Mouse (Mus musculus) spleen, adult 2 months (tissue): ENCODE data around the gene Nxph4.

ENCODE experiments used
- CTCF ChIP-seq: fragments of 200-500 bp; IDR thresholded peaks from 2 replicates; pipeline ENCODE4 v1.5.1; 2011; ENCODE audit warnings: mild to moderate bottlenecking, inconsistent platforms; ENCODE audit not compliant: insufficient read depth, insufficient read length, insufficient replicate concordance; ENCODE audit errors: extremely low read depth
- POLR2A ChIP-seq: fragments of 200-500 bp; IDR thresholded peaks from 2 replicates; pipeline ENCODE4 v1.6.1; 2011; ENCODE audit warnings: low read depth, low read length, inconsistent platforms

DNA sequence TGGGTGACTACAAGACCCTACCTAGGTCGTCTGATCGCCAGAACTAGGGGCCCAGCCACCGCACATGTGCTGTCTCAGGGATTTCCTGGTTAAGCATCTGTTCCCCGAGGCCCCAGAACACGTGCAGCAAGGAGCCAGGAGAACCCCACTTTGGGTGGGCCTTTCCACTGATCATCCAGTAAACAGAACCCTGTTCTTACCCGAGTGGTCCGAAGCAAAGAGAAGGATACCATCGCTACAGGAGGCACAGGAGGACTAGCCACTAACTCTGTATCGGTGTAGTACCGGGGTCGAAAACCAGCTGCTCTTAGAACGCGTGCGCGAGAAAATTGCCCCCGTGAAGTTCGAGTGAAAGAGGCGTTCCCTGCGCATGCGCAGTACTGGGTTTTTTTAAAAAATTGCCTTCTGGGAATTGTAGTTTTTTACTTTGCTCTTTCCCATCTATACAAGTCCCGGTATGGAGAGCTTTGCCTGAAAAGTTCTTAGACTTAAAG is 12.2 kb downstream of the Nxph4 start, which contains the start of gene Shmt2:
- TF ChIP-seq CTCF: no peak
- no peak for TF ChIP-seq POLR2A
